Mouse (Mus musculus) liver, postnatal 0 days (tissue): ENCODE results near the gene Glb1.

Experiments
- CTCF ChIP-seq: sonication (generic); IDR thresholded peaks from 2 replicates; pipeline ENCODE4 v1.5.1; 2016; ENCODE audit warnings: antibody characterized with exemption, low read depth
- EP300 ChIP-seq: IDR thresholded peaks from 2 replicates; pipeline ENCODE4 v1.6.1; 2016; ENCODE audit warnings: antibody characterized with exemption, low read depth, mild to moderate bottlenecking

GRCm38 (mm10) chr9:114504816-114505215, 103.9 kb downstream of the Glb1 start, which contains the start of gene Ccr4:
- TF ChIP-seq CTCF: no peak
- no peak for TF ChIP-seq EP300
